Mouse (Mus musculus) embryonic facial prominence, embryonic 13.5 days (tissue): ENCODE data around the gene F3. TPM values are rescaled to one million over a fixed set of nuclear protein-coding genes. Genes with fewer than 3 reads are reported as not detected.
A peak's percentile ranks its signal among the peaks of the same experiment; 100 is the strongest.

Experiments used
- ATAC-seq: fragments of 200-750 bp; cut with Nextera tagmentation; 2 replicates; pipeline ENCODE4 v1.8.0; 2017; ENCODE audit warnings: low read depth; ENCODE audit not compliant: insufficient number of reproducible peaks, insufficient read depth, low FRiP score, low TSS enrichment
- H3K27ac ChIP-seq: fragments of 300-500 bp; sonication (generic); 2 replicates; pipeline ENCODE4 v1.5.1; 2015; ENCODE audit warnings: moderate library complexity, mild to moderate bottlenecking, inconsistent platforms
- H3K27me3 ChIP-seq: fragments of 300-500 bp; sonication (generic); 2 replicates; pipeline ENCODE4 v1.6.1; 2015; ENCODE audit warnings: mild to moderate bottlenecking, inconsistent platforms
- H3K36me3 ChIP-seq: fragments of 300-500 bp; sonication (generic); 2 replicates; pipeline ENCODE4 v1.6.1; 2015; ENCODE audit warnings: mild to moderate bottlenecking, inconsistent platforms
- H3K4me1 ChIP-seq: fragments of 300-500 bp; sonication (generic); 2 replicates; pipeline ENCODE4 v1.6.1; 2015; ENCODE audit warnings: inconsistent platforms
- H3K4me2 ChIP-seq: fragments of 300-500 bp; sonication (generic); 2 replicates; pipeline ENCODE4 v1.6.1; 2015; ENCODE audit warnings: moderate library complexity, mild to moderate bottlenecking, inconsistent platforms
- H3K4me3 ChIP-seq: fragments of 300-500 bp; sonication (generic); 2 replicates; pipeline ENCODE4 v1.5.1; 2015; ENCODE audit warnings: mild to moderate bottlenecking, inconsistent platforms
- H3K9ac ChIP-seq: fragments of 300-500 bp; sonication (generic); 2 replicates; pipeline ENCODE4 v1.6.1; 2015; ENCODE audit warnings: mild to moderate bottlenecking, inconsistent platforms
- H3K9me3 ChIP-seq: fragments of 300-500 bp; sonication (generic); 2 replicates; pipeline ENCODE4 v1.6.1; 2016; ENCODE audit warnings: inconsistent platforms
- WGBS: fragments of 180-500 bp; shearing (Covaris S2); methylation state at CpG from one replicate; pipeline ENCODE4 v1.1.7; 2015; ENCODE audit warnings: mixed read lengths; 5-methylcytosine and 5-hydroxymethylcytosine counted together
- polyA plus RNA-seq: library from polyadenylated mRNA; unstranded; fragments of >200 nt; fragmentation: Nextera tagmentation; extraction: Ambion mirVana; gene quantifications from 2 replicates; pipeline ENCODE4 v1.2.1, GENCODE M21; 2015

The F3 gene
- polyA plus RNA-seq = 15.6 and 21.2 TPM in 2 replicates

DNA sequence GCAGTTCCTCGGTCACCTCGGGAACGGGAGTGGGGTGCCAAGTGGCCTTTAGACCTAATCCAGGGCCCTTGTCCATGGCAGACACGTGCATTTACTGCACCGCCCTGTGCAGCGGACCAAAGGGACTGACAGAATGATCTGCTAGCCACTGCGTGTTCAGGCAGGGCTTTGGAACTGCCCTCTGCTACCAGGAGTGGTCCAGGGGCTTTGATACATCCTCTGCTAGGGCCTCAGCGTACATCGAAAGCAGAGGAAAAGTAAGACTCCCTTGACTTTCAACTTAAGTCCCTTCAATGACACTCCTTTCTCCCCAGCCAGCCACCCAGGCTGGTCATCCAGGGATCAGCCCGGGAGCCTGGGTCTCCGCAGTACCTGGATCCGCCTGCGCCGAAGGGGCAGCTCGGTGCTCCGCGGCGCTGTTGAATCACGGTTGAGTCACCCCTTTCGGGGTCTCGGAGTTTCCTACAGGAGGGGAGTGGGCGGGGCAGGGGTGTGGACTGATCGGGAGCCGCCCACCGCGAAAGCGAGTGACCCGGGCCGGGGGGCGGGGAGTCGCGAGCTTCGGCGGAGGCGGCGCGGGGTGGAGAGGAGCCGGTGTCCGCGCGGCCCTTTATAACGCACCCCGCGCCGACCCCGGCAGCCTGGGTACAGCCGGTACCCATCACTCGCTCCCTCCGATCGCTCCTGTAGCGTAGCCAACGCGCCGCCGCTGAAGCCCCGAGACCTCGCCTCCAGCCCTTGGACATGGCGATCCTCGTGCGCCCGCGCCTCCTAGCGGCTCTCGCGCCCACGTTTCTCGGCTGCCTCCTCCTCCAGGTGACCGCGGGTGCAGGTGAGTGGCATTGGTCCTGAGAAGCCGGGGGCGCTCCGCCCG lies at the start of gene F3:
Gene F3 (plus strand): TSS at position 567 of the 874 bp plus-strand sequence.
- Histone ChIP-seq H3K27me3 (peaks cover 15% of the 10 kb centered on the region), H3K4me3 (peak within 1 kb of the TSS; percentile 67), H3K9ac (peak within 1 kb of the TSS; percentile 74), H3K27ac (no peak within 1 kb of the TSS), H3K9me3 (no peaks in the 10 kb centered on the region), H3K4me1 (peaks cover 36% of the 10 kb centered on the region), H3K4me2 (peak within 1 kb of the TSS; percentile 85), H3K36me3 (no peaks in the 10 kb centered on the region)
- ATAC-seq = peak; percentile 86
- under 1% methylated on average over 73 of the region's 73 CpGs for WGBS

DNA sequence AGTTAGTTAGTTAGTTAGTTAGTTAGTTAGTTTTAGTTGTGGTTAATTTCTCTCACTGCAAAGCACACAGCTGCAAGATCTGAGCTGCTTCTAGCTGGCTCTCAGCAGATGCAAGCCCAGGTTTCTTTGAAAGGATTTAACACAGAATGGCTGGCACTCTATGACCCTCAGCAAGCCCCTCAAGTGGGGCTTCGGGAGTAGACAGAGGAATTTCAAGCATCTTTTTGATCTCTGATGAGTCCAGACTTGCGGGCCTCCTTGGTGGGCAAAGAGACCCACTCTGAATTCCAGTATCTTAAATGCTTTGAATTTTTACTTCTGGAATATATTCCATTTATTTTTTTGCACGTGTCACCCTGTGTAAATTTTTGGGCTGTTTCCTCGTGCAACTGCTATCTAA lies 44.4 kb upstream of the F3 start:
- H3K4me2 ChIP-seq = no peak overlapping the region
- no peak overlapping the region for H3K9ac ChIP-seq
- H3K27ac ChIP-seq = no peak overlapping the region
- H3K4me1 ChIP-seq = peaks cover 4% of the 10 kb centered on the region; the same call in 1 of the 2 replicates
- WGBS = 25% methylated on average over 4 of the region's 4 CpGs
- no peaks in the 10 kb centered on the region for H3K36me3 ChIP-seq
- no peak overlapping the region for H3K4me3 ChIP-seq
- no peak for ATAC-seq
- H3K9me3 ChIP-seq = no peaks in the 10 kb centered on the region
- H3K27me3 ChIP-seq = no peaks in the 10 kb centered on the region

DNA sequence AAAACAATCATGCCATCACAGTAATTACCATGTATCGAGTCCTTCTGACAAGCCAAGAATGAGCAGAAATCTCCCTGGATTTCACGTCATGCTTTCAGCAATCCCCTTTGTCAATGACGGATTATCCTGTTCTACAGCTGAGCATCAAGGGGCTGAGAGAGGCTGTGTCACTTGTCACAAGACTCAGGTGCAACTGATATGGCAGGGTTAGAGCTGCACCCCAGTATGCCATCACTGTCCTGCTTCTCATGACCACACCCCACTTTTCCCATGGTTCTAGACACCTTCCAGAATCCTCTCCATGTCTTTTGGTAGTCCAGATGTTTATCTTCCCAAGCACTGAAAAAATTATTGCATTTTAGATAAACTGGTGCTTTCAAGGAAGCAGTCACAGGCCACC lies 43.9 kb upstream of the F3 start:
- ATAC-seq = no peak
- no peak overlapping the region for H3K27ac ChIP-seq

DNA sequence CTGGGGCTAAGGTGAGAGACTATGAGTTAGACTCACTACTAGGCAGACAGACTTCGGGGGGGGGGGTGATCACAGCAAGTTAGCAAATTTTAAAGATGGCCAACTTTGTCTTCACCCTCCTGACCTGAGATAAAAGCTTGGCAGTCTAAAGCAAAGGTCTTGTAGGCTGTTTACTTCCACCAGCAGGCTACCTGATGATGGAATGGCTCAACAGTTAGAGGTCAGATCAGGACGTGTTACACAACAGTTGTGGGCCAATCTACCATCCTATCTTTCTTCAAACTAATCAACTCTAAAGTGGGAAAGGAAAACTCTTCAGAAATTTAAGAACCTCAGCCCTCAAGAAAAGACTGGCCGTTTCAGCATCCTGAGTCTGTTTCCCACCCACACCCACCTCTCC lies 43.1 kb upstream of the F3 start:
- no peak overlapping the region for H3K4me3 ChIP-seq
- WGBS = 80% methylated on average over 3 of the region's 3 CpGs
- no peaks in the 10 kb centered on the region for H3K9me3 ChIP-seq
- H3K27ac ChIP-seq = no peak overlapping the region
- H3K4me1 ChIP-seq = peaks cover 4% of the 10 kb centered on the region; the same call in 1 of the 2 replicates
- H3K36me3 ChIP-seq = no peaks in the 10 kb centered on the region
- no peak overlapping the region for H3K4me2 ChIP-seq
- ATAC-seq = no peak
- H3K27me3 ChIP-seq = no peaks in the 10 kb centered on the region
- no peak overlapping the region for H3K9ac ChIP-seq

More for the DNA sequence above, 43.9 kb upstream of the F3 start:
- H3K9ac ChIP-seq = no peak overlapping the region
- H3K4me3 ChIP-seq = no peak overlapping the region
- H3K4me2 ChIP-seq = no peak overlapping the region
- H3K4me1 ChIP-seq = peaks cover 4% of the 10 kb centered on the region; the same call in 1 of the 2 replicates
- H3K9me3 ChIP-seq = no peaks in the 10 kb centered on the region
- H3K27me3 ChIP-seq = no peaks in the 10 kb centered on the region
- WGBS = 44% methylated on average over 3 of the region's 3 CpGs
- no peaks in the 10 kb centered on the region for H3K36me3 ChIP-seq

DNA sequence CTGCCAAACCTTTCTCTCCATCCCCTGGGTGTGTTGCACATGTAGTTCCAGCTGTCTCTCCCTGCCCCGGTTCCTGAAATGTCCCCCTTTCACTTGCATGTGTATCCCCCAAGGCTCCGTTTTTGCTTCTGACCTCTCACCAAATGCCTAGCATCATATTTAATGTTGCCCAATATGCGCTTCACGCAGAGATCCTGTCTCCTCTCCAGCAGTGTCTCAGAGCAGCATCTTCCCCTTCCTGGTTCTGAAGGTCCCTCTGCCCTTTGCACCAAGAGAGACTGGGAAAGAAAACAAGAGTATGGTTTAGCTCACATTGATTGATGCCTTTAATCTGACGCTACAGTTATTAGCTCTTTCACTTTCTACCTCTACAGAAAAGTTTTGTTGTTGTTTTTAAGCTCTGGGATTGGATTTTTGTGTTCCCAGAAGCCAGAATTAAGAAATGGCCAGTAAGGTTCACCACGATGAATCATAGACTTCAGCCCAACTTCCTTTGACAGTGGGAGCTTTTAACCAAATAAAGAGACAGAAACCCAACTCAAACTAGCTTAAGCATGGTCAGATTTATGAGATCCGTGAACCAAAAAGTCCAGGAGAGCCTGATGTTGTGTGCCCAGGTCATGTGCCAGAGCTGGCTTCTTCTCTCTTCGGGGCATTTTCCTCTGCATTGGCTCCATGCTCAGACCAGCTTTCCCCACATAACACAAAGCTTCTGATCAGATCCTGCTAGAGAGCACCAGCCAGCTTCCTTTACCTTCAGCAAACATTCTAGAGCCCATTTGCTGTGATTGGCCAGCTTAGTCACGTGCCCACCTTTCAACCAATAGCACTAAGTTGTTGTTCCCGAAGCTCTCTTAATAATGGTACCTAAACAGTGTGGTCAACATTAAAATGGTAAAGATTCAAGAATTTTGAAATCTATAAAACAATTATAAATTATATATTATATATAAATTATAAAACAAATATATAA lies 40.6 kb upstream of the F3 start:
- no peaks in the 10 kb centered on the region for H3K36me3 ChIP-seq
- H3K27me3 ChIP-seq = no peaks in the 10 kb centered on the region
- H3K27ac ChIP-seq = no peak overlapping the region
- peaks cover 4% of the 10 kb centered on the region; the same call in 1 of the 2 replicates for H3K4me1 ChIP-seq
- no peaks in the 10 kb centered on the region for H3K9me3 ChIP-seq
- H3K4me3 ChIP-seq = no peak overlapping the region
- H3K4me2 ChIP-seq = no peak overlapping the region
- H3K9ac ChIP-seq = no peak overlapping the region
- 78% methylated on average over 10 of the region's 10 CpGs for WGBS
- ATAC-seq = no peak

GRCm38 (mm10) chr3:121684552-121684951 lies 38.8 kb upstream of the F3 start:
- WGBS = 73% methylated on average over 4 of the region's 4 CpGs
- ATAC-seq = no peak
- Histone ChIP-seq H3K4me3 (no peak overlapping the region), H3K4me1 (no peaks in the 10 kb centered on the region), H3K27me3 (no peaks in the 10 kb centered on the region), H3K36me3 (no peaks in the 10 kb centered on the region), H3K4me2 (no peak overlapping the region), H3K27ac (no peak overlapping the region), H3K9ac (no peak overlapping the region), H3K9me3 (no peaks in the 10 kb centered on the region)

GRCm38 (mm10) chr3:121684963-121685362 lies 38.4 kb upstream of the F3 start:
- no peak overlapping the region for H3K4me2 ChIP-seq
- WGBS = 80% methylated on average over 4 of the region's 4 CpGs
- H3K9me3 ChIP-seq = no peaks in the 10 kb centered on the region
- no peaks in the 10 kb centered on the region for H3K36me3 ChIP-seq
- no peak overlapping the region for H3K9ac ChIP-seq
- ATAC-seq = no peak
- no peak overlapping the region for H3K4me3 ChIP-seq
- H3K4me1 ChIP-seq = no peaks in the 10 kb centered on the region
- H3K27me3 ChIP-seq = no peaks in the 10 kb centered on the region
- H3K27ac ChIP-seq = no peak overlapping the region

DNA sequence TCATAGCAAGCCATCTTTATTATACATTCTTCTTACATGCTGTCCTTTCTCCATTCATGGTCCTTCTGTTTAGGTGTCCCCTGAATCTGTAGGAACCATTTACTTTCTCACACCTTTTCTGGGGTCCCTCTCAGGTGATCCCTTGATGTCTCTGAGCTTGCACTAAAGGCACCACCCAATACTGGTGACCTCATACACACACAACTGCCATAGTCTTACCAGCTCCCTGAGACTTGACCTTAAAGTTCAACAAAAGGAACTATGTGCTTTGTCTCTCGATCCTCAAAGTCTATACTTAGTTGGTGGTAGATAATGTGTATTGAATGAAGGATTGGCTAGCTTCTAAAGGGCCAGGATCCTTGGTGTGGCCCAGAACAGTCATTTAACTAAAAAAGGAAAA lies 37.4 kb upstream of the F3 start:
- H3K9me3 ChIP-seq = no peaks in the 10 kb centered on the region
- H3K4me1 ChIP-seq = no peaks in the 10 kb centered on the region
- no peak overlapping the region for H3K9ac ChIP-seq
- no peak for ATAC-seq
- H3K4me3 ChIP-seq = no peak overlapping the region
- no peak overlapping the region for H3K27ac ChIP-seq
- 84% methylated on average over 1 of the region's 1 CpGs for WGBS
- no peaks in the 10 kb centered on the region for H3K27me3 ChIP-seq
- H3K4me2 ChIP-seq = no peak overlapping the region
- no peaks in the 10 kb centered on the region for H3K36me3 ChIP-seq

- WGBS = 80% methylated on average over 4 of the region's 4 CpGs
- no peaks in the 10 kb centered on the region for H3K4me1 ChIP-seq
- H3K27me3 ChIP-seq = no peaks in the 10 kb centered on the region
- H3K9ac ChIP-seq = no peak overlapping the region
- no peak overlapping the region for H3K4me3 ChIP-seq
- H3K27ac ChIP-seq = no peak overlapping the region
- H3K9me3 ChIP-seq = no peaks in the 10 kb centered on the region
- ATAC-seq = no peak
- H3K36me3 ChIP-seq = no peaks in the 10 kb centered on the region
- H3K4me2 ChIP-seq = no peak overlapping the region
These were observed 36.9 kb upstream of the F3 start for GRCm38 (mm10) chr3:121686408-121686911.

GRCm38 (mm10) chr3:121687741-121688140 lies 35.6 kb upstream of the F3 start:
- no peaks in the 10 kb centered on the region for H3K27me3 ChIP-seq
- 83% methylated on average over 3 of the region's 3 CpGs for WGBS
- no peaks in the 10 kb centered on the region for H3K4me1 ChIP-seq
- H3K9ac ChIP-seq = no peak overlapping the region
- H3K27ac ChIP-seq = no peak overlapping the region
- no peaks in the 10 kb centered on the region for H3K9me3 ChIP-seq
- no peak overlapping the region for H3K4me3 ChIP-seq
- H3K4me2 ChIP-seq = no peak overlapping the region
- no peaks in the 10 kb centered on the region for H3K36me3 ChIP-seq
- ATAC-seq = no peak

DNA sequence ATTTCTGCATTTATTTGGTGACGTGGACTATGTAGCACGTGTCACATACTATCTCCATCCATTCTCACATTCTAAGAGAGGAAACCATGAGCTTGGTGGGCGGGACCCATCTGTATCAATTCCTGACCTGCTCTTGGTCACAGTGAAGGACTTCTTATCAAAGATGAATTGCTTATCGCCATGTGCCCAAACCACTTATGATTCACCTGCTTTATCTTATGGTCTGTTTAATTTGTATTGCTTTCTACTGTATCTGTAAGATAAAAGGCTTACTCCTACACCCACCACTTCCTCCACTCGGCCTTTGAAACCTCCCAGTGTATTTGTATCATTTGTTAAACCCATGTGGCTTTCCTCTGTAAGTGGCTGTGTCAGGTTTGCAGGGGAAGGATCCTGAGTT lies 34.3 kb upstream of the F3 start:
- H3K9ac ChIP-seq = no peak overlapping the region
- ATAC-seq = no peak
- no peaks in the 10 kb centered on the region for H3K9me3 ChIP-seq
- H3K27me3 ChIP-seq = no peaks in the 10 kb centered on the region
- no peaks in the 10 kb centered on the region for H3K4me1 ChIP-seq
- no peak overlapping the region for H3K4me2 ChIP-seq
- WGBS = 79% methylated on average over 5 of the region's 5 CpGs
- no peak overlapping the region for H3K4me3 ChIP-seq
- no peaks in the 10 kb centered on the region for H3K36me3 ChIP-seq
- H3K27ac ChIP-seq = no peak overlapping the region
